Mouse (Mus musculus): ENCODE data around the gene Mydgf. TPM values are rescaled to one million over a fixed set of nuclear protein-coding genes. Genes with fewer than 3 reads are reported as not detected.

Gene Mydgf
- total RNA-seq (2021) = 10 to 100 TPM; 33.2 to 34.6 TPM
- long read RNA-seq, experiment 1, transcript Mydgf-201 (6 exons, 1,710 nt) = major isoform, 68 of 68 reads
- long read RNA-seq, experiment 1, partial matches to known transcripts = 0 of 68 reads
- long read RNA-seq, experiment 1, other reads (novel, unspliced or antisense) = 0 of 68 reads
- long read RNA-seq, experiment 2, transcript Mydgf-201 (6 exons, 1,710 nt) = major isoform, 56 of 57 reads
- long read RNA-seq, experiment 2, partial matches to known transcripts = 0 of 57 reads
- long read RNA-seq, experiment 2, other reads (novel, unspliced or antisense) = 1 of 57 reads

- intact Hi-C loops (cut with DNase I) = no loop called here
These were observed at the start of gene Mydgf for GRCm38 (mm10) chr17:56183658-56184103. Gene Mydgf, minus strand, starts transcription at chr17:56183920.

DNA sequence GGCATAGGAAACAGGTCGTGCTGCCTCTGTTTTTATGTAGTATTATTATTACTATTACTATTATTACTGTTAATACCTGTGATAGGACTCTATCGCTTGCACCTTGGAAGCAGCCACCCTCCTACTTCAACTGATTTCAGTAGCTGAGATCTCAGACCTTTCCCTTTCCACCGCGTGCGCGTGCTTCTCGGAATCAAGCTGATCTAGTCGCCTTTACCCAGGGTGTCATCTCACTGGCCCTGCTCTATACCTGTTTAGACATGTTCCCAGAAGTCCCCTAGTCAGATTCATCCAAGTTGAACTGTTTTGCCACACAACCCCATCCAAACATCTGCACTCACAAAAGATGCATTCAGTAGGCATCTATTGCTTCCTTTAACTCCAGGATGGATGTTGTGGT lies 49.7 kb upstream of the Mydgf start:
- intact Hi-C loops (cut with DNase I) = no loop called here
- no peak for DNase-seq

More at GRCm38 (mm10) chr17:56183658-56184103, at the start of gene Mydgf:
- DNase-seq = peak; percentile 97 to 99

DNA sequence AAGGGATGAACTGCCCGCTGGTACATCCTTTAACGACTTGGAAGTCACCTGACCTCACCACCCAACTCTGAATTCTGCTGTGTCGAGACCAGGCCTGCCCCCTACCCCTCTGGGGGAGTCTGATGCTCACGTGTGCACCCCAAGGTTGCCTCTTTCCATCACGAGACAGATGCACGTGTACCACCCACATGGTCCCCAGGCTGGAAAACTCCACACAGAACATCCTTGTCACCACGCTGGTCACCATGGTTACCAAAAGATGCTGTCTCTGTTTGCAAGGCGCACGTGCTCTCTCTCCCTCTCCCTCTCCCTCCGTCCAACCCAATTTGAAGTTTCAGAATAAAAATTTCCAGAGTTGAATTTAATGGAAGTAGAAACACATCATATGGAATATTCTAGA lies 46.2 kb upstream of the Mydgf start:
- no peak for DNase-seq
- intact Hi-C loops (cut with DNase I) = no loop called here

DNA sequence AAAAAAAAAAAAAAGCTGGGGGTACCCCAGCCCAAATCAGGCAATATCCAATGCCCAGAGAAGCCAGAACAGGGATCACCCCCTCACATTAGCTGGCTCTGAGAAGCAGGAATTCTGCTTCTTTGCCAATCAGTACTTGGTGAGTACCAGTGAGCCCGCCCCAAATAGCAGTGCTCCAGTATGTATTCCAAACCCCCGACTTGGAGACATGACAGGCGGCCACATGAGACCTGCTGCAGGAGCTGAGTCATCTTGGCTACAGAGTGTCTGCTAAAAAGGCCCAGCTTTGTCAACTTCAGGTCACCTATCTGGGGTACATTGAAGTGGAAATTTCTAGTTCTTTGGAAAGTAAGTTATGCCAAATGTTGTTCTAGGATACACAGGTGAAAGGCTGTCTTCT lies 42.8 kb upstream of the Mydgf start:
- DNase-seq = no peak

DNA sequence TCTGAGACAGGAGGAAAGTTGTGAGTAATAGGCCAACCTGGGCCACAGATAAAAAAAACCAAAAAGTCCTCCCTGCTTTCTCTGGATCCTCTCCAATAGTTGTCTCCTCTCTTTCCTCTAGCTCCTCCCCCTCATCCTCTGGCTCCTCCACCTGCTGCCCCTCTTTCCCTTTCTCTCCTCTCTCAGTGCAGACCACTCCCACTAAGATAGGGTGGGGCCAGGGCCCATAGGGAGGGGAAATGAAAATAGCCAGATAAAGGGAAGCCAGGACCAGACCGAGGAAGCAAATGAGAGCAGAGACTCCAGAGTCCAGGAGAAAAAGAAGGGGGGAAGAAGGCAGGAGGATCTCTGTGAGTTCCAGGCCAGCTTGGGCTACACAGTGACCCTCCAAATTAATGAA lies 41.2 kb upstream of the Mydgf start:
- intact Hi-C loops (cut with DNase I) = no loop called here
- no peak for DNase-seq

More for the DNA sequence above, 42.8 kb upstream of the Mydgf start:
- intact Hi-C loops (cut with DNase I) = no loop called here

DNA sequence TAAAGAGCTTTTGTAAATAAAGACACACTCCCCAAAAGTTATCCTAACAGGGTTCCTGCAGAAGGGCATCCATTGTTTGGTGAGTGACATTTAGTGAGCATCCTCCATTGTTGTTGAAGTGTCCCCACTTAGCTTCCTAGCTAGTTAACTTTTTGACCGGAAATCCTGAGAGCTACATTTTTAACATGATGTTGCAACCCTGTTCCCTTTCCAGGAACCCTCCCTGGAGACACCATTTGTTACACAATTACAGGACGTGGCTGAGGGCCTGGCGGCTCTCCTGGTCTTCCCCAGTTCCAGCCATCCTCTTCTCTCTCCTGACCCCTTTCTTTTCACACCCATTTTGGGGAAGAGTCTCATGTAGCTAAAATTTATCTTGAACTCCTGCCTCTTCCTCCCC lies 36.1 kb upstream of the Mydgf start:
- intact Hi-C loops (cut with DNase I) = loop anchor here (2.0 kb wide), 1 partner anchor 33 kb away; no protein-coding TSS in a partner anchor

GRCm38 (mm10) chr17:56219251-56219650 lies 35.5 kb upstream of the Mydgf start:
- intact Hi-C loops (cut with DNase I) = loop anchor here (2.0 kb wide), 1 partner anchor 34 kb away; no protein-coding TSS in a partner anchor
- DNase-seq = no peak

More for the DNA sequence above, 36.1 kb upstream of the Mydgf start:
- DNase-seq = peak; percentile 78 to 79

DNA sequence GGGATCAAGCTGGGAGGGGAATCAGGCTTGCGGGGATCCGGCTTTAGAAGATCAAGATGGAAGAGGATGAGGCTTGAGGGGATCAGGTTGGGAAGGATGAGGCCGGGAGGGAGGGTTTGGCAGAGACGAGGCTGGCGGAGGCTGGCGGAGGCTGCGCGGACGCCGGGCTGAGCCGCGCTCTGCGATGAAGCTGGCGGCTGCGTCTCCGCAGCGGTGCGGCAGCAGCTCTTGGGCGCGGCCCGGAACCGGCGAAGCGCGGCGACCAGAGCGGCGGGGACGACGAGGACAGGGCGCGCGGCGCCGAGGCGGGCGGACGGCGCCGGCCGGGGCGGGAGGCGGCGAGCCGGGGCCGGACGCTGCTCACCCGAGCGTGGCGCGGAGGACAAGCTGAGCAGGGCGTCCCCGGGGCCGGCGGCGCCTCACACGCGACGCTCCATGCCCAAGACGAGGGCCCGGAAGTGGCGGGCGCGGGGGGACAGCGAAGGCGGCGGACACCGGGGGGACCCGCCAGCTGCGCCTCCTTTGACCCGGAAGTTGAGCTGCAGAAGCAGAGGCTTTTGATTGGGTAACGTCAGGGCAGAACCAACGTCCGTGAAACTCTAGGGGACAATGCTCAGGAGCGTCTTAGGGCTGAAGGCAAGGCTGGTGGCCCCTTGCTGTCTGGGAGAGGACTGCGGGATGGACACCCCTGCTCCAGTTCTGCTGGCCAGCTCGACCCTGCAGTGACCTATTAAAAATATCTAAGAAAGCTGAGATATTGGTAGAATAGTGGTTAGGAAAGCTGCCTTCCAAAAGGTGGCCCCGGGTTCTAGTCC lies 34.9 kb upstream of the Mydgf start, which contains the start of gene Dpp9:
TSS of gene Dpp9 (minus strand) at position 529 of the 815 bp plus-strand sequence.
- DNase-seq = peak; percentile 88
- intact Hi-C loops (cut with DNase I) = loop anchor here (2.0 kb wide), 1 partner anchor 34 kb away; no protein-coding TSS in a partner anchor

- no peak for DNase-seq
- intact Hi-C loops (cut with DNase I) = loop anchor here (2.0 kb wide), 1 partner anchor 35 kb away; no protein-coding TSS in a partner anchor
These were observed 34.0 kb upstream of the Mydgf start for GRCm38 (mm10) chr17:56217670-56218069.

DNA sequence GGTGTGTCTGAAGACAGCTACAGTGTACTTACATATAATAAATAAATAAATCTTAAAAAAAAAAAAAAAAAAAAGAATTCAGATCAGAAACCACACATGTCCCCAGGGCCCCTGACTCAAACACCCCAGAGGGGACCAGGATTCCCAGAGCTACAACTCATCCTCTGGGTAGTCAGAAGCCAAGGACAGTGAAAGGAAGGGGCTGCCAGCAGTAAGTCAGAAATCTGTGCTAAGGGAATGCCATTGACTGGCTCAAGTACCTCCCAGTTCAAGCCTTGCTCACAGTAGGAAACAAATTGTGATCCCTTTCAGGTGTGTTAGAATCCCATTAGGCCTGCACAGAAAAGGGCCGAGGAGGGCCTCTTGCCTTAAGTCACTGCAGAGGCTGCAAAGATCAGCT lies 30.5 kb upstream of the Mydgf start:
- no peak for DNase-seq
- intact Hi-C loops (cut with DNase I) = no loop called here

DNA sequence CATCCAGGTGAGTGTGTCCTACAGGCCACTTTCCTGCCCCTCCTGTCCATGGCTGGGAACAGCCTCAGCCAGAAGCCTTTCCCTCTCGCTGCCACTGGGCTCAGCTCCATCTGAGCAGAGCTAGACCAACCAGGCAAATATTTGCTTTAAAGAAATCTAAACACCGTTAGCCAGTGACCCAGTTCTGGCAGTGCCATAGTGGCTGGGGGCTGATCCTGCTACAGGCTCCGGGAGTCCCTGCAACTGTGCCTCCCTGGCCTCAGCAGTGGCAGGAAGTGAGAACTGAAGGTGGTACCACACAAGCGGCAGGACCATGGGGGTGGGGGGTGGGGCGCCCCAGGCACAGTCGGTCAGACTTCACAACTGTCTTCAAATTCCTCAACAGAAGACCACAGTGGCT lies 29.0 kb upstream of the Mydgf start:
- DNase-seq = no peak
- intact Hi-C loops (cut with DNase I) = no loop called here

- peak in 1 of 2 experiments; percentile 32 for DNase-seq
- intact Hi-C loops (cut with DNase I) = no loop called here
These were observed 27.4 kb upstream of the Mydgf start for GRCm38 (mm10) chr17:56211090-56211489.

GRCm38 (mm10) chr17:56208821-56209220 lies 25.1 kb upstream of the Mydgf start:
- intact Hi-C loops (cut with DNase I) = no loop called here
- DNase-seq = no peak

DNA sequence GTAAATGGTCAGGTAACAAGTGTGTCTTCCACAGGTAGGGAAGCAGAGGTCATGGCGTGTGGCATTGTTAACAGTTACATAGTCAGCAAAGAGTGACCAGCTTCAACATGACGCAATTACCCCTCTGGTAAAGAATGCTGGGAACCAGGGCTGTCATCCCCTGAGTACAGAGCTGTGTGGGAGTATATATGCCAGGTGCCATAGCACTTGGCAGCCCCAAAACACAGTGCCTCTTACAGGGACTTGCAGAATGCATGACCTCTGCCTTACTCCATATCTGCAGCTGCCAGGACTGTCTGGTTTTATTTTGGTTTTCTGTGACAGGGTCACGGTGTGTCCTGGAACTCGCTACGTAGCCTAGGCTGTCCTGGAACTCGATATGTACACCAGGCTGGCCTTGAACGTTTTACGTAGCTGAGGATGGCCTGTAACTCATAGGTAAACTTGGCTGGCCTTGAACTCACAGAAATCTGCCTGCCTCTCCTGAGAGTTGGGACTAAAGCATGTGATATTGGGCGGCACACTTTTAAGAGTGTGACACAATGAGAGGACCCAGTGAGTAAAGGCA lies 24.3 kb upstream of the Mydgf start:
- DNase-seq = no peak
- intact Hi-C loops (cut with DNase I) = no loop called here

DNA sequence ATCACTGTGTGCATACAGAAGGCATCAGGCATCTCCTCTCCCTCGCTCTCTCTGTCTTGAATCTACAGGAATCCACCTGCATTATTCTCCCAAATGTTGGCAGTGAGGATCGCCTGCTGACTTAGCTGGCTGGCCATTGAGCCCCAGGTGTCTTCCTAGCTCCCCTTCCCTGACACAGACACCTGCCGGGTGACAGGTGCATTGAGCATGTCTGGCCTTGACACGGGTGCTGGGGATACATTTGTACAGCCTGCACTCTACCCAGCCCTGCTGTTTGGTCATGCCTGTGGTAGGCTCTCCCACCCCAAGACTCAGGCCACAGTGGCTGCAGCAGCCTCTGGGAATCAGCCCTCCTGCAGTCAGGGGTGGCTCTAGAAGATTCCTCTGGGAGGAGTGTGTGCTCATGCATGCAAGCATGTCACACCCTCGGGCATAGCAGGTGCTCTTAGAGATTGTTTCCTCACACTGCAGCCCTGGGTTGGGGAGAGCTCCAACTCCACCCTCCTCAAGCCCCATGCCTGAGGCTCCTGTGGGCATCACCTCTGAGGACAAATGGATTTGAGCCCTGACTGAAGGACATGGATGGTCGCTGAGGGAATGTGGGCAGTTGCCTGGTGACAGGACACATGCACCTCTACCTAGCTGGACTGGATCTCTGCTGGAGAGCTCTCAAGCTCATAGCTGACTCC lies 23.4 kb upstream of the Mydgf start:
- no peak for DNase-seq
- intact Hi-C loops (cut with DNase I) = no loop called here

DNA sequence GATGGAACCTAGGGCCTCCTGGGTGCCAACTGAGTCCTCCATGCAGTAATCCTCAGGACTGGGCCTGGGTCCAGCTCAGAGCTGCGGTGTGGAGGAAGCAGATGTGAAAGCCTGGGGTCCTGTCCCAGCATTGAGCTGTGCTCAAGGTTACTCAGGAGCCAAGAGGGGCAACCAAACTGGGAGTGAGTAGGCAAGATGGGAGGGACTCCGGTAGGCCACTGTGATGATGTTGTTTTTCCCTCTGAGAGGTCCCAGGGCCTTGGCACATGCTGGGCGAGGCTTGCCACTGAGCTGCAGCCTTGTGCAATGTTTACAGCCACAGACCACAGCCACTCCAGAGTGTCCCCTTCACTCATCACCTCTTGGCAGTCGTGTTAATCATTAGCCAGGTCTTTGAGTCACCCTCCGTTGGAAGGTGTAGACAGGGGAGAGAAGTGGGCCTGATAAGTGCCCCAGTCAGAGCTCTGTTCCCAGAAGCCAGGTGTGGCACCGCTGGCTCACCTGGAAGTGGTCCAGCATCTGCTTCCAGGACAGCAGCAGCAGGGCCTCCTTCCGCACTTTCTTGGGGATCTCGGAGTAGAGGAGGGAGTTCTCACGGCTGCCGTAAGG lies 22.7 kb upstream of the Mydgf start:
- intact Hi-C loops (cut with DNase I) = no loop called here
- no peak for DNase-seq

DNA sequence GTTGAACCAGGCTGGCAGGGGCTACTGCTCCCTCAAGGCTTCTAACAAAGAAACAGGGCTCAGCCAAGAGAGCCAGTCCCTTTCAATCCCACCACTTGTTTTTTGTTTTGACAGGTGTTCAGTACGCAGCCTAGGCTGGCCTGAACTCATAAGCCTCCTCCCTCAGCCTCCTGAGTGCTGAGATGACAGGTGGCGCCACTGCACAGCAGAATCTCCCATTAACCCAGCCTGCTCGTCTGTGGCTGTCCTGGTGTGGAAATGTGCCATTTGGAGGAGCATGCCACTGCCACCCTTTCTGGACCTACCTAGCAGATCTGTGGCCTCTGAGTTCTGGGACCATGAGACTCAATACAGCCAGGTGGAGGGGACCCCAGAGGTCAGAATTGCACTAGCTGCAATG lies 20.0 kb upstream of the Mydgf start:
- intact Hi-C loops (cut with DNase I) = no loop called here
- DNase-seq = no peak

DNA sequence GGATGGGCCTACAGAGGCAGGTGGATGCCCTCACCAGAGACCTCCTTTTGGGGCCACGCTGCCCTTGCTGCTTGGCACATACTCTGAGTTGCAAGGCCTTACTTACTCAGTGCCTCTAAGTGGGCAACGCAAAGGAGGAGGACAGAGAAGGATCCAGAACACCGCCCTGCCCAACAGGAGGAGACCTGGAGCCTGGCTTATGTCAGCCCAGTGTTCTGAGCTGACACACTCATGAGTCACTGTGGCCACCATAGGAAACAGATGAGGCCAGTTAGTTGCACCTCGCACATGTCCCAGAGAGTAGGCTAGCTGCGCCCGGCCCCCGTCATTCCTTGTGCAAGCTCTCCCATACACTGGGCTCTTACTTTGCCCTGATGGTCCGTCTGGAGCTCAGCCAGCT lies 18.8 kb upstream of the Mydgf start:
- intact Hi-C loops (cut with DNase I) = no loop called here
- DNase-seq = no peak

GRCm38 (mm10) chr17:56201642-56202041 lies 17.9 kb upstream of the Mydgf start:
- intact Hi-C loops (cut with DNase I) = no loop called here
- DNase-seq = no peak

DNA sequence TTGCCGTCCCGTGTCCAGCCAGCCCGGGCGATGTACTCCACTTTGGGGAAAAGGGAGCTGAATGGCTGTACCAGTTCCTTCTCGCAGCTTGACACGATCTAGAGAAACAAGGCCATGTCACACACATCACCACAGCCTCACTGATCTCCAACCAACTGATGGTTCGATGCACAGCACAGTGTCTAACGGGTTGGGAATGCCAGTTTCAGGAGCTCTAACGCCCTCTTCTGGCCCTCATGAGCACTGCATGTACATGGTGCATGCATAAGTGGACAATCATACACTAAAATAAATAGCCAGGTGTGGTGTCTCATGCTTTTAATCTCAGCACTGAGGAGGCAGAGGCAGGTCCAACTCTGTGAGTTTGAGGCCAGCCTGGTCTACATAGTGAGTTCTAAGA lies 16.9 kb upstream of the Mydgf start:
- intact Hi-C loops (cut with DNase I) = no loop called here

More for the DNA sequence above, 16.9 kb upstream of the Mydgf start:
- no peak for DNase-seq

All from heart, postnatal 14 days (tissue).